Comparison of ENCODE assay signal across 10 mouse cellular contexts in genomic region chr2:136712441-136713015, GRCm38 (mm10). TPM values are rescaled to one million over a fixed set of nuclear protein-coding genes. Genes with fewer than 3 reads are reported as not detected.
DNase-seq lines count a peak whose midpoint lies in the region; ATAC-seq and TF ChIP-seq lines count a peak whose summit lies in the region.
"Had no signal": no experiment of that assay in that cellular context is flagged by ENCODE, and none has a peak within 500 bp of the region (broad histone marks: within the 10 kb centered on the region; RNA-seq: fewer than 3 reads in every experiment).

No protein-coding gene starts in this region.

- no peak for TF ChIP-seq CTCF in hindbrain, postnatal 0 days (IDR thresholded peaks at IDR 0.05; ENCODE audit: low read depth)

- no peaks in the 10 kb centered on the region for H3K9me3 ChIP-seq in lung, embryonic 16.5 days (ENCODE audit: control insufficient read depth, low read length)
- H3K9me3 ChIP-seq in hindbrain, postnatal 0 days (ENCODE audit: low read length) = no peaks in the 10 kb centered on the region
- no peaks in the 10 kb centered on the region for H3K9me3 ChIP-seq in neural tube, embryonic 14.5 days (ENCODE audit: control insufficient read depth, low read length)
- H3K9me3 ChIP-seq: liver, embryonic 13.5 days had no signal

- no peaks in the 10 kb centered on the region for H3K36me3 ChIP-seq in lung, embryonic 16.5 days (ENCODE audit: control insufficient read depth, insufficient read depth, low read length)
- H3K36me3 ChIP-seq in hindbrain, postnatal 0 days (ENCODE audit: insufficient read depth, low read length) = no peaks in the 10 kb centered on the region
- no peaks in the 10 kb centered on the region for H3K36me3 ChIP-seq in neural tube, embryonic 14.5 days (ENCODE audit: control insufficient read depth, insufficient read depth, low read length)
- H3K36me3 ChIP-seq: liver, embryonic 13.5 days had no signal

- H3K9ac ChIP-seq in lung, embryonic 16.5 days (ENCODE audit: low read length) = no peak overlapping the region
- H3K9ac ChIP-seq in hindbrain, postnatal 0 days (replicated peaks; ENCODE audit: low read length) = peak overlapping the region; percentile 62; the same call in 1 of the 2 replicates
- H3K9ac ChIP-seq in neural tube, embryonic 14.5 days (replicated peaks; ENCODE audit: low read depth, low read length) = peak overlapping the region; percentile 74; the same call in 1 of the 2 replicates
- H3K9ac ChIP-seq: liver, embryonic 13.5 days had no signal

- peak; percentile 39 to 56 for DNase-seq in cerebellum, postnatal 14 days
- no peak for DNase-seq in cerebellum, adult 9-11 months
- no peak for DNase-seq in lung, postnatal 14 days
- peak; percentile 29 for DNase-seq in hindbrain, postnatal 0 days (ENCODE audit: low spot score)
- no peak for DNase-seq in natural killer cell, adult 2 months (ENCODE audit: low spot score in 2 of 2)
- no peak for DNase-seq in lung, postnatal 10 days
- DNase-seq: liver, embryonic 13.5 days had no signal

- H3K4me2 ChIP-seq in lung, embryonic 16.5 days (ENCODE audit: low read depth, low read length) = peak overlapping the region; percentile 31
- peak overlapping the region; percentile 66 for H3K4me2 ChIP-seq in hindbrain, postnatal 0 days (ENCODE audit: low read depth, low read length)
- peak overlapping the region; percentile 53 for H3K4me2 ChIP-seq in neural tube, embryonic 14.5 days (ENCODE audit: low read depth, low read length)

- WGBS in lung, embryonic 16.5 days = 4% methylated on average over 13 of the region's 13 CpGs
- WGBS in hindbrain, postnatal 0 days = 4% methylated on average over 13 of the region's 13 CpGs
- WGBS in neural tube, embryonic 14.5 days = under 1% methylated on average over 13 of the region's 13 CpGs

- no peak overlapping the region for H3K27ac ChIP-seq in lung, embryonic 16.5 days (ENCODE audit: low read length)
- H3K27ac ChIP-seq in hindbrain, postnatal 0 days = peak overlapping the region; percentile 84
- H3K27ac ChIP-seq in neural tube, embryonic 14.5 days (ENCODE audit: low read depth, low read length) = peak overlapping the region; percentile 92
- H3K27ac ChIP-seq: liver, embryonic 13.5 days had no signal

- H3K4me1 ChIP-seq in lung, embryonic 16.5 days (replicated peaks; ENCODE audit: control insufficient read depth, insufficient read depth, low read length) = peaks cover 10% of the 10 kb centered on the region
- no peaks in the 10 kb centered on the region for H3K4me1 ChIP-seq in hindbrain, postnatal 0 days (ENCODE audit: insufficient read depth, low read length)
- peaks cover 5% of the 10 kb centered on the region for H3K4me1 ChIP-seq in neural tube, embryonic 14.5 days (ENCODE audit: control insufficient read depth, insufficient read depth, low read length)

- H3K27me3 ChIP-seq in lung, embryonic 16.5 days (ENCODE audit: control insufficient read depth, insufficient read depth, low read depth, low read length) = peaks cover 9% of the 10 kb centered on the region
- no peaks in the 10 kb centered on the region for H3K27me3 ChIP-seq in hindbrain, postnatal 0 days (ENCODE audit: insufficient read depth, low read length)
- H3K27me3 ChIP-seq in neural tube, embryonic 14.5 days (ENCODE audit: control insufficient read depth, insufficient read depth, low read length) = no peaks in the 10 kb centered on the region

- H3K4me3 ChIP-seq in lung, embryonic 16.5 days (ENCODE audit: low read length) = no peak overlapping the region
- peak overlapping the region; percentile 77 for H3K4me3 ChIP-seq in hindbrain, postnatal 0 days (ENCODE audit: low read length)
- peak overlapping the region; percentile 66 for H3K4me3 ChIP-seq in neural tube, embryonic 14.5 days (ENCODE audit: low read depth, low read length)
- H3K4me3 ChIP-seq: liver, embryonic 13.5 days had no signal

- ATAC-seq in lung, embryonic 16.5 days (ENCODE audit: low read depth) = no peak
- peak; percentile 10; the same call in 1 of the 2 replicates for ATAC-seq in hindbrain, postnatal 0 days
- peak; percentile 16; the same call in 1 of the 2 replicates for ATAC-seq in neural tube, embryonic 14.5 days (ENCODE audit: low read depth)

RNA-seq across cellular contexts. Expression of gene Snap25, which starts 0.7 kb away (rescaled TPM):
- polyA plus RNA-seq in lung, embryonic 16.5 days (2015; fragmentation: Nextera tagmentation; extraction: Ambion mirVana) = 1.4 and 2.0 TPM in 2 replicates
- 227 and 265 TPM in 2 replicates for total RNA-seq in hindbrain, postnatal 0 days (2014; rRNA removed)
- 312 and 341 TPM in 2 replicates for polyA plus RNA-seq in hindbrain, postnatal 0 days (2015; fragmentation: Nextera tagmentation; extraction: Ambion mirVana)
- 324 and 432 TPM in 2 replicates for polyA plus RNA-seq in neural tube, embryonic 14.5 days (2014; fragmentation: Nextera tagmentation; extraction: Ambion mirVana)
- polyA plus RNA-seq: C2C12 had no signal

Comparison
In these comparisons a context has a peak if more than half of its experiments do, and no peak if none do; other contexts are left out.
1. DNase-seq: peak in cerebellum, postnatal 14 days (2 of 2) and hindbrain, postnatal 0 days (single experiment); none in cerebellum, adult 9-11 months (single experiment), lung, postnatal 14 days (single experiment), natural killer cell, adult 2 months (0 of 2) and lung, postnatal 10 days (single experiment).
2. RNA of gene Snap25, which starts 0.7 kb away (polyA plus RNA-seq): 324 to 432 TPM in neural tube, embryonic 14.5 days and 312 to 341 TPM in hindbrain, postnatal 0 days; 1.4 to 2.0 TPM in lung, embryonic 16.5 days; every median in the first group is over 100 times any median in the second.
3. Peak in every context shown above with its lines, with median percentiles within 50 percentile points of each other: H3K4me2 ChIP-seq.